Mouse (Mus musculus) megakaryocyte-erythroid progenitor cell, adult 5-6 weeks (primary cell): Measurements from ENCODE around the gene Tnf. TPM values are rescaled to one million over a fixed set of nuclear protein-coding genes. Genes with fewer than 3 reads are reported as not detected.

Experiments used
- ATAC-seq: replicated peaks from 2 replicates; pipeline ENCODE4 v1.8.0; 2016; ENCODE audit warnings: mild to moderate bottlenecking, inconsistent platforms; ENCODE audit not compliant: severe bottlenecking, poor library complexity, low FRiP score, low TSS enrichment
- total RNA-seq, 2 experiments: library from RNA; stranded (forward) in 1 of 2; stranded (reverse) in 1 of 2; fragments of 200-1000, 215-1000 nt in 1 of 2; fragments of >200 nt in 1 of 2; fragmentation: Nextera tagmentation in 1 of 2; gene quantifications; 2 replicates each; pipeline ENCODE4 v1.2.3; 2014 to 2017

Tnf gene
- total RNA-seq, 2 experiments from 2014 or later: 7.7 TPM; not detected in 1

- ATAC-seq: no peak
These were observed 2.9 kb upstream of the Tnf start, which contains the start of gene Lta for GRCm38 (mm10) chr17:35204494-35205379. Lta (minus strand) TSS chr17:35205351.

GRCm38 (mm10) chr17:35202442-35202841 is 635 bp upstream of the Tnf start:
- no peak for ATAC-seq

- no peak for ATAC-seq
These were observed 679 bp downstream of the Tnf start for GRCm38 (mm10) chr17:35201128-35201527.

DNA sequence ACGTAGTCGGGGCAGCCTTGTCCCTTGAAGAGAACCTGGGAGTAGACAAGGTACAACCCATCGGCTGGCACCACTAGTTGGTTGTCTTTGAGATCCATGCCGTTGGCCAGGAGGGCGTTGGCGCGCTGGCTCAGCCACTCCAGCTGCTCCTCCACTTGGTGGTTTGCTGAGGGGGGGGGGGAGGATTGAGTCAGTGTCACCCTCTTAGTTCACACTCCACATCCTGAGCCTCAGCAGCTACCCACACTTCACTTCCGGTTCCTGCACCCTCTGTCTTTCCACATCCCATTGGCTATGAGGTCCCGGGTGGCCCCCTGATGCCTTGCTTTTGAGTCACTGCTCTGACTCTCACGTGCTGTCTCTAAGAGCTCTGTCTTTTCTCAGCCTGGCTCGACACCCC is 1.4 kb downstream of the Tnf start:
- peak; percentile 46 for ATAC-seq

- no peak for ATAC-seq
These were observed 2.9 kb downstream of the Tnf start for GRCm38 (mm10) chr17:35198946-35199345.

DNA sequence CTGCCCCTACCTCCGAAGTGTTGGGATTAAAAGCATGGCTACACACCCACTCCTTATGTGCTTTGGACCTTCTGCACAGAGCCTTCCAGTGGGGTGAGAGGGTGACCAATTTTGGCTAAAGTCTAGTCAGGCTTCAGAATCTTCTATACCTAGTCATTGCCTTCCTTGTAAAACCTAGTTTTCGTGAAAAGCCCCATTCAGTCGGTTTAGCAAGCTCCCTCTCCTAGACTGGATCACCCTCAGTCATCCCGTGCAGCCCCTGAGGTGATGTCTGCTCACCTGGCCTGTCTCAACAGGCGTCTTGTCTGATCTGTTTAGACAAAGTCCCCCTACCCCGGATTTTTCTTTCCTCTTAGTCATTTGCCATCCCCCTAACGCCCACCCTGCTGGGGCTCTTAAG is 3.8 kb downstream of the Tnf start:
- ATAC-seq: no peak

DNA sequence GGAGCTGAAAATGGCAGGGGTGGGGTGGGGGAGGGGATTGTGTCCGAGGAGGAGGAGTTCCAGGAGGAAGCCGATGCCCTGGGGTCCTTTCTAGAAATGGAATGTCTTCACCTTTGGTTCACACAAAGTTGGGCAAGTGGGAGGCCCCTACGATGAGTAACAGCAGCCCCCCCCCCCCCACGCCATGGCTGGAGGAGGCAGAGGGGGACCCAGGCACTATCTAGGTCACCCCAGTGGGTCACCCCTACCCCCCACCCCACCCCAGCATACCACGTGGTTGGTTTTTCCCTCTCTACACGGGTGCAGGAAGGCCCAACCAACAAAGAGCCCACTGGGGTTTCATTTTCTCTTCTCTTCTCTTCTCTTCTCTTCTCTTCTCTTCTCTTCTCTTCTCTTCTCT is 4.7 kb downstream of the Tnf start:
- no peak for ATAC-seq

DNA sequence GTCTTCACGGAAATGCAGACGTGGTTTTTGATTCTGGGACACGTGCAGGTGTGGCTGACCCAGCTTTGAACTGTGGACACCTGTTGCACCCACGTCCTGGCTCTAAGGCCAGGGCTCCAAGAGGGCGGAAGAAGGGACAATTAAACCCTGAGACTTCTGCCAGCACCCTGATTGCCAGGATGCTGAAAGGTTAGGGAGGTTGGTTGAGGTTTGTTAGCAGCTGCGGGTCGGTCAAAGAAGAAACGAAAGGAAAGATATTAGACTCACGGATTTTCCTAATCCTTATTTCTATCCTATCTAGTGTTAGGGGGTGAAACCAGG is 5.5 kb downstream of the Tnf start:
- no peak for ATAC-seq

DNA sequence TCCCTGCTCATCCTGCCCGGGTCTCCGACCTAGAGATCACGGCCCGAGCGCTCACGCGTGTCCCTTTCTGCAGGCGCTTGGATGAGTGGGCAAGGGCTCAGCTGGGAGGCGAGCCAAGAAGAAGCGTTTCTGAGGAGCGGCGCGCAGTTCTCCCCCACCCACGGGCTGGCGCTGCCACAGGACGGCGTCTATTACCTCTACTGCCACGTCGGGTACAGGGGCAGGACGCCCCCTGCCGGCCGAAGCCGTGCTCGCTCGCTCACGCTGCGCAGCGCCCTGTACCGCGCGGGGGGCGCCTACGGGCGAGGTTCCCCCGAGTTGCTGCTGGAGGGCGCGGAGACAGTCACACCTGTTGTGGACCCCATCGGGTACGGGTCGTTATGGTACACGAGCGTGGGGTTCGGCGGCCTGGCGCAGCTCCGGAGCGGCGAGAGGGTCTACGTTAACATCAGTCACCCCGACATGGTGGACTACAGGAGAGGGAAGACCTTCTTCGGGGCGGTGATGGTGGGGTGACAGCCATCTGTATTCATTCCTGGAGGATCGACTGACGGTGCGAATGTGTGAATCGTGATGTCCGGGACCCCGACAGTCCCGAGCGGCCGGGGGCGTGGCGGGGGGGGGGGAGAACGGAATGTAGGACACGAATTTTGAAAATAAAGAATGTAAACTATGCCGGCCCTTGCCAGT is 6.0 kb downstream of the Tnf start:
- peak; percentile 92 for ATAC-seq

DNA sequence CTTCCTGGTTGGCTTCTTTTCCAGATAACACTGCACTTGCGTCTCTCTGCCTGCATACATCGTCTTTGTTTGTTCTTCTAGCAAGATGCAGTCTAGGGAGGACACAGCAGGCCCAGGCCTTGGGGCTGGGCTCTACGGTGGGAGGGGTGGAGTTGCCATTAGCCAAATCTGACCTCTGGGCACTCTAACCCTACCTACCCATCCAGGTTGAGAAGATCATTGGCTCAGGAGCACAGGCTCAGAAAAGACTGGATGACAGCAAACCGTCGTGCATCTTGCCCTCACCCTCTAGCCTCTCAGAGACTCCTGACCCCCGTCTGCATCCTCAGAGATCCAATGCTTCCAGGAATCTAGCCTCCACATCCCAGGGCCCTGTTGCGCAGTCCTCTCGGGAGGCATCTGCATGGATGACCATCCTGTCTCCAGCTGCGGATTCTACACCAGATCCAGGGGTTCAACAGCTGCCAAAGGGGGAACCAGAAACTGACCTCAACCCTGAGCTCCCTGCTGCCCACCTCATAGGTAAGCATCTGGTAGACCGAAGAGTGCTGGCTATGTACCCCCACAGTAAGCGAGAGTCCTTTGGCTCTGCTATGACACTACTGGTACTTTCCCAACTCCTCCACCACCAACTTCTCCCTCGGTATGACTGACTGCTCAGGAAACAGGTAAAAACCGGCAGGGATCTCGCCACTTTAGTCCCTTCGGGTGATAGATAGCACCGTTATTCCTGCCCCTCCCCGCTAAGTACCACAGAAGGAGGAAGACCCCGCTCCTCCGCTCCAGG is 6.8 kb downstream of the Tnf start:
- ATAC-seq: no peak

- no peak for ATAC-seq
These were observed 7.6 kb downstream of the Tnf start, which contains the start of gene Ltb for GRCm38 (mm10) chr17:35193881-35194843. Ltb (plus strand) TSS chr17:35194439.

- ATAC-seq: no peak
These were observed 8.9 kb downstream of the Tnf start for GRCm38 (mm10) chr17:35192924-35193323.

DNA sequence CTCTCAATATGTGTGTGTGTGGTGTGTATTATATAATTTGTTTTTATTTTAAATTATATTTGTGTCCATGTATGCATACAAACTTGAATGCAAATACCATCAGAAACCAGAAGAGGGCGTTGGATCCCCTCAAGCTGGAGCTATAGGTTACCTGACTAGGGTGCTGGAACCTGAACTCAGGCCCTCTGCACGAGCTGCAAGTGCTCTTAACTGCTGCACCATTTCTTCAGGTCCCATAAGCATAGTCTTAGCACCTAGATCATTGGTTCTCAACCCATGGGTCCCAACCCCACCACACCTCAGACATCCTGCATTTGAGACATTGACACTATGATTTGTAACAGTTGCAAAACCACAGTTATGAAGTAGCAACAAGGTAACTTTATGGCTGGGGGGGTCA is 10.1 kb downstream of the Tnf start:
- no peak for ATAC-seq

GRCm38 (mm10) chr17:35190096-35190495 is 11.7 kb downstream of the Tnf start:
- ATAC-seq: no peak

DNA sequence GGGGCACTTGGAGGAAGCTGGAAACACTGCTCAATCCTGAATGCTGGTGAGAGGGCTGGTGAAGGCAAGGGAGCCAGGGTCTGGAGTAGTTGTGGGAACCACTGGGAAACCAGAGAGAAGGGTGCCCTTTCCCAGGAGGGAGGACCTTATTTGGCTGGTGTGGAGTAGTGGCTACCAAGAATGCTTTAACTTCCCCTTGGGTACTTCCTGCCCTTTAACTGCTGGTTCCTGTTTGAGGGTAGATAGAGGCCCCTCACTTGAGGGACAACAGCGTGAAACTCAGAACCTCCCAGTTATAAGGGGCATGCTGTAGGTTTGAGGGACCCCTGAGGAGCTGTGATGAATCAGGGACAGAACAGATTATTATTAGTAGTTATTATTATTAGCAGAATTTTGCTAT is 12.6 kb downstream of the Tnf start:
- ATAC-seq: no peak

- ATAC-seq: no peak
These were observed 13.7 kb downstream of the Tnf start, which contains the start of gene Lst1 for GRCm38 (mm10) chr17:35187959-35188610. Lst1 (minus strand) TSS chr17:35188439.

DNA sequence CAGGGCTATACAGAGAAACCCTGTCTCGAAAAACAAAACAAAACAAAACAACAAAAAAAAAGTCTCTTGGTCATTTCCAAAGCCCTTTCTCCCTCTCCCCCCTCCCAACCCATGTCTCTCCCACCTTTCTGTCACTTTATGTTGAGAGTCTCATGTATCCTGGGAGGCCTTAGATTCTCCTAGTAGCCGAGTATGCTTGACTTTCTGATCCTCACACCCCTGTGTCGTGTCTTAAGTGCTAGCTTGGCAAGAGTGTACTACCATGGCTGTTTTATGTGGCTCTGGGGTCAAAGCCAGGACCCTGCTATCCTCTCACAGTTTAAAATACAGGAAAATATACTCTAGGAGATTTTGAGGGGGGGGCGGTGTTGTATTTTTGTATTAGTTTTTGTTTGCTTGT is 14.5 kb downstream of the Tnf start:
- ATAC-seq: no peak

GRCm38 (mm10) chr17:35186681-35187080 is 15.1 kb downstream of the Tnf start:
- ATAC-seq: 0 out of 2 replicates have a peak, but pooled peaks have one; percentile 24
